Mouse (Mus musculus) kidney, postnatal 0 days (tissue): ENCODE results near the gene Sema3d. TPM values are rescaled to one million over a fixed set of nuclear protein-coding genes. Genes with fewer than 3 reads are reported as not detected.

Experiments used
- ATAC-seq: fragments of 200-750 bp; cut with Nextera tagmentation; replicated peaks from 2 replicates; pipeline ENCODE4 v1.8.0; 2017; ENCODE audit warnings: low read depth, moderate number of reproducible peaks, moderate TSS enrichment, moderate library complexity; ENCODE audit not compliant: low FRiP score
- DNase-seq: peaks from one replicate; pipeline ENCODE4 v3.0.0-alpha.2; 2016; ENCODE audit warnings: low spot score
- H3K27ac ChIP-seq: fragments of 300-500 bp; sonication (generic); 2 replicates; pipeline ENCODE4 v1.5.1; 2014; ENCODE audit warnings: mild to moderate bottlenecking
- H3K27me3 ChIP-seq: fragments of 300-500 bp; sonication (generic); 2 replicates; pipeline ENCODE4 v1.6.1; 2014; ENCODE audit warnings: low read length, mixed read lengths; ENCODE audit not compliant: insufficient read depth
- H3K36me3 ChIP-seq: fragments of 300-500 bp; sonication (generic); 2 replicates; pipeline ENCODE4 v1.6.1; 2014; ENCODE audit warnings: low read length, mixed read lengths; ENCODE audit not compliant: insufficient read depth
- H3K4me1 ChIP-seq: fragments of 300-500 bp; sonication (generic); replicated peaks from 2 replicates; pipeline ENCODE4 v1.6.1; 2014; ENCODE audit warnings: antibody characterized with exemption, low read length, mixed read lengths; ENCODE audit not compliant: insufficient read depth
- H3K4me2 ChIP-seq: fragments of 300-500 bp; sonication (generic); 2 replicates; pipeline ENCODE4 v1.6.1; 2014; ENCODE audit warnings: mild to moderate bottlenecking, low read length, moderate library complexity, mixed read lengths
- H3K4me3 ChIP-seq: fragments of 300-500 bp; sonication (generic); replicated peaks from 2 replicates; pipeline ENCODE4 v1.5.1; 2014; ENCODE audit warnings: low read depth, low read length
- H3K9ac ChIP-seq: fragments of 300-500 bp; sonication (generic); 2 replicates; pipeline ENCODE4 v1.6.1; 2014; ENCODE audit warnings: low read depth, low read length
- H3K9me3 ChIP-seq: fragments of 300-500 bp; sonication (generic); replicated peaks from 2 replicates; pipeline ENCODE4 v1.6.1; 2016; ENCODE audit warnings: low read length, inconsistent platforms, mixed read lengths
- CTCF ChIP-seq: IDR thresholded peaks from 2 replicates; pipeline ENCODE4 v1.5.1; 2016; ENCODE audit warnings: antibody characterized with exemption, low read depth, mild to moderate bottlenecking, moderate library complexity
- WGBS: fragments of 180-500 bp; shearing (Covaris S2); extraction: QIAGEN DNeasy Blood & Tissue Kit; methylation state at CpG from one replicate; pipeline ENCODE4 v1.1.7; 2014; 5-methylcytosine and 5-hydroxymethylcytosine counted together
- polyA plus RNA-seq: library from polyadenylated mRNA; unstranded; fragments of >200 nt; fragmentation: Nextera tagmentation; extraction: Ambion mirVana; gene quantifications from 2 replicates; pipeline ENCODE4 v1.2.1, GENCODE M21; 2015

Sema3d gene
- polyA plus RNA-seq, 1 experiment from 2014 or later, result 11.1 TPM

GRCm38 (mm10) chr5:12637763-12638468, 254.7 kb downstream of the Sema3d start:
- Histone ChIP-seq H3K4me3 (no peak overlapping the region), H3K9me3 (no peaks in the 10 kb centered on the region), H3K27ac (no peak overlapping the region), H3K4me2 (no peak overlapping the region), H3K27me3 (no peaks in the 10 kb centered on the region), H3K9ac (no peak overlapping the region), H3K4me1 (0 out of 2 replicates have a peak, but pooled peaks cover 4% of the 10 kb centered on the region), H3K36me3 (no peaks in the 10 kb centered on the region)
- 69% methylated on average over 7 of the region's 7 CpGs for WGBS
- TF ChIP-seq CTCF, result no peak
- ATAC-seq, result no peak
- no peak for DNase-seq
